Mouse (Mus musculus): Measurements from ENCODE around the gene Nectin2. TPM values are rescaled to one million over a fixed set of nuclear protein-coding genes. Genes with fewer than 3 reads are reported as not detected.

Gene Nectin2
- polyA plus RNA-seq, 1 experiment from 2014 or later: 131 TPM

- peaks cover 23% of the 10 kb centered on the region for H3K36me3 ChIP-seq (ENCODE audit: control insufficient read depth, insufficient read depth, low read length)
- 0 out of 2 replicates have a peak overlapping the region, but pooled peaks have one; percentile 6 for H3K4me3 ChIP-seq (ENCODE audit: low read length)
- WGBS: 42% methylated on average over 22 of the region's 24 CpGs
- H3K9ac ChIP-seq (ENCODE audit: low read length): peak overlapping the region; percentile 51
- peaks cover 30% of the 10 kb centered on the region for H3K4me1 ChIP-seq (replicated peaks; ENCODE audit: control insufficient read depth, insufficient read depth, low read length)
- peak; percentile 78 for ATAC-seq (ENCODE audit: low read depth)
- H3K4me2 ChIP-seq (ENCODE audit: low read depth, low read length): peak overlapping the region; percentile 34
- H3K27me3 ChIP-seq (ENCODE audit: control insufficient read depth, insufficient read depth, low read depth, low read length): no peaks in the 10 kb centered on the region
- no peaks in the 10 kb centered on the region for H3K9me3 ChIP-seq (ENCODE audit: control insufficient read depth, low read length)
- H3K27ac ChIP-seq (ENCODE audit: low read length): peak overlapping the region; percentile 77
Measured at GRCm38 (mm10) chr7:19755851-19756786, 5.8 kb upstream of the Nectin2 start.

DNA sequence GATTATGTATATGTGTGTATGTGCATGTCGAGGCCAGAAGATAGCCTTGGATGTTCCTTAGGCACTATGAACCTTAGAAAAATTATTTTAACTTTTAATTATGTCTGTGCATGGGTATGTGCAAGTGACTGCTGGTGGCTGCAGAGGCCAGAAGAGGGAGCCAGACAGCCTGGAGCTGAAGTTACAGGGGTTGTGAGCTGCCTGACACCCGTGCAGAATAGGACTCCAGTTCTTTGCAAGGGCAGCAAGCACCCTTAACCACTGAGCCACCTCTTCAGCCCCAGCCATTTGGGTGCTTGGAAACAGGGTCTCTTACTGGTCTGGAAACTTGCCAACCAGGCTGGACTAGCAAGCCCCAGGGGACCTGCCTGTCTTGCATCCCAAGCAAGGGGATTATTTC, 4.7 kb upstream of the Nectin2 start:
- WGBS: 92% methylated on average over 2 of the region's 2 CpGs
- Histone ChIP-seq H3K4me2 (ENCODE audit: low read depth, low read length) (no peak overlapping the region), H3K9ac (ENCODE audit: low read length) (no peak overlapping the region), H3K4me3 (ENCODE audit: low read length) (no peak overlapping the region), H3K9me3 (ENCODE audit: control insufficient read depth, low read length) (no peaks in the 10 kb centered on the region), H3K36me3 (ENCODE audit: control insufficient read depth, insufficient read depth, low read length) (peaks cover 23% of the 10 kb centered on the region), H3K27ac (ENCODE audit: low read length) (peak overlapping the region; percentile 77), H3K4me1 (replicated peaks; ENCODE audit: control insufficient read depth, insufficient read depth, low read length) (peaks cover 39% of the 10 kb centered on the region), H3K27me3 (ENCODE audit: control insufficient read depth, insufficient read depth, low read depth, low read length) (no peaks in the 10 kb centered on the region)
- no peak for ATAC-seq (ENCODE audit: low read depth)

DNA sequence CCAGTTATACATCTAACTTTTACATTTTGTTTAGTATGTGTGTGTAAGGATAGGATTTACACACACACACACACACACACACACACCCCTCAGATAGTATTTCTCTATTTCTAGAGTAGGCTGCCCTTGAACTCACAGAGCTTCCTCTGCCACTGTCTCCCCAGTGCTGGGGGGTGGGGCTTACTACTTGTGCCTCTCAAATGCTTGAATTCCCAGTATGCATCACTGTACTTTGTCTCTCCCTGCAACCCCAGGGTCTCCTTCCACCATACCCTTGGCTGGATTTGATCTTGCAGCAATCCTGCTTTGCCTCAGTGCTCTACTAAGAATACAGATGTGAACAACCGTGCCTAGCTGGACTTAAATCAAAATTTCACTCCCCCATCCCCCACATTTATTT, 3.8 kb upstream of the Nectin2 start:
- no peak overlapping the region for H3K4me3 ChIP-seq (ENCODE audit: low read length)

GRCm38 (mm10) chr7:19753587-19753986, 3.3 kb upstream of the Nectin2 start:
- Histone ChIP-seq H3K9me3 (ENCODE audit: control insufficient read depth, low read length) (no peaks in the 10 kb centered on the region), H3K36me3 (ENCODE audit: control insufficient read depth, insufficient read depth, low read length) (peaks cover 16% of the 10 kb centered on the region), H3K4me1 (replicated peaks; ENCODE audit: control insufficient read depth, insufficient read depth, low read length) (peaks cover 39% of the 10 kb centered on the region), H3K4me2 (ENCODE audit: low read depth, low read length) (no peak overlapping the region), H3K4me3 (ENCODE audit: low read length) (no peak overlapping the region), H3K9ac (ENCODE audit: low read length) (no peak overlapping the region; the same call in 1 of the 2 replicates), H3K27me3 (ENCODE audit: control insufficient read depth, insufficient read depth, low read depth, low read length) (no peaks in the 10 kb centered on the region), H3K27ac (ENCODE audit: low read length) (peak overlapping the region; percentile 83)
- ATAC-seq (ENCODE audit: low read depth): peak; percentile 34
- 35% methylated on average over 7 of the region's 7 CpGs for WGBS

More for the DNA sequence above, 3.8 kb upstream of the Nectin2 start:
- Histone ChIP-seq H3K4me1 (replicated peaks; ENCODE audit: control insufficient read depth, insufficient read depth, low read length) (peaks cover 39% of the 10 kb centered on the region), H3K27ac (ENCODE audit: low read length) (peak overlapping the region; percentile 83), H3K36me3 (ENCODE audit: control insufficient read depth, insufficient read depth, low read length) (peaks cover 21% of the 10 kb centered on the region), H3K9me3 (ENCODE audit: control insufficient read depth, low read length) (no peaks in the 10 kb centered on the region), H3K27me3 (ENCODE audit: control insufficient read depth, insufficient read depth, low read depth, low read length) (no peaks in the 10 kb centered on the region), H3K4me2 (ENCODE audit: low read depth, low read length) (no peak overlapping the region), H3K9ac (ENCODE audit: low read length) (no peak overlapping the region; the same call in 1 of the 2 replicates)
- 47% methylated on average over 1 of the region's 1 CpGs for WGBS
- ATAC-seq (ENCODE audit: low read depth): no peak

GRCm38 (mm10) chr7:19752652-19753051, 2.4 kb upstream of the Nectin2 start:
- no peaks in the 10 kb centered on the region for H3K27me3 ChIP-seq (ENCODE audit: control insufficient read depth, insufficient read depth, low read depth, low read length)
- H3K4me2 ChIP-seq (ENCODE audit: low read depth, low read length): no peak overlapping the region
- H3K4me3 ChIP-seq (ENCODE audit: low read length): no peak overlapping the region
- H3K4me1 ChIP-seq (replicated peaks; ENCODE audit: control insufficient read depth, insufficient read depth, low read length): peaks cover 43% of the 10 kb centered on the region
- 69% methylated on average over 8 of the region's 8 CpGs for WGBS
- H3K9me3 ChIP-seq (ENCODE audit: control insufficient read depth, low read length): no peaks in the 10 kb centered on the region
- peaks cover 6% of the 10 kb centered on the region for H3K36me3 ChIP-seq (ENCODE audit: control insufficient read depth, insufficient read depth, low read length)
- no peak for ATAC-seq (ENCODE audit: low read depth)
- no peak overlapping the region; the same call in 1 of the 2 replicates for H3K27ac ChIP-seq (ENCODE audit: low read length)
- H3K9ac ChIP-seq (ENCODE audit: low read length): no peak overlapping the region

DNA sequence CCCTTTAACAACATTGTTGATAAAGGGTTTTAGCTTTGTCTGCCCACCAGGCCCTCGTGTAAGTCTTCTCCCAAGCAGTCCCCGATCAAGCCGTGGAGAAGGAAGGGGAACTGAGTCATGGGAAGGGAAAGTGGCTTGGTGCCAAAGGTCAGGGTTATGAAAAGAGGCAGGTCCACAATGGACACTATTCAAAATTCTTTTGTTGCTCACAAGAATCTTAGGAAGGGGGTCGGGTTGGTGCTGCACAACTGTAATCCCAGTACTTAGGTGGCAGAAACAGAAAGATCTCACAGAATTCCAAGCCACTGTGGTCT, 744 bp upstream of the Nectin2 start:
- no peak for ATAC-seq (ENCODE audit: low read depth)
- Histone ChIP-seq H3K9me3 (ENCODE audit: control insufficient read depth, low read length) (no peaks in the 10 kb centered on the region), H3K27me3 (ENCODE audit: control insufficient read depth, insufficient read depth, low read depth, low read length) (no peaks in the 10 kb centered on the region), H3K4me2 (ENCODE audit: low read depth, low read length) (no peak overlapping the region), H3K27ac (ENCODE audit: low read length) (peak overlapping the region; percentile 94), H3K9ac (ENCODE audit: low read length) (no peak overlapping the region), H3K36me3 (ENCODE audit: control insufficient read depth, insufficient read depth, low read length) (0 out of 2 replicates have a peak, but pooled peaks cover 2% of the 10 kb centered on the region), H3K4me1 (replicated peaks; ENCODE audit: control insufficient read depth, insufficient read depth, low read length) (peaks cover 46% of the 10 kb centered on the region), H3K4me3 (ENCODE audit: low read length) (no peak overlapping the region)
- 28% methylated on average over 4 of the region's 4 CpGs for WGBS

DNA sequence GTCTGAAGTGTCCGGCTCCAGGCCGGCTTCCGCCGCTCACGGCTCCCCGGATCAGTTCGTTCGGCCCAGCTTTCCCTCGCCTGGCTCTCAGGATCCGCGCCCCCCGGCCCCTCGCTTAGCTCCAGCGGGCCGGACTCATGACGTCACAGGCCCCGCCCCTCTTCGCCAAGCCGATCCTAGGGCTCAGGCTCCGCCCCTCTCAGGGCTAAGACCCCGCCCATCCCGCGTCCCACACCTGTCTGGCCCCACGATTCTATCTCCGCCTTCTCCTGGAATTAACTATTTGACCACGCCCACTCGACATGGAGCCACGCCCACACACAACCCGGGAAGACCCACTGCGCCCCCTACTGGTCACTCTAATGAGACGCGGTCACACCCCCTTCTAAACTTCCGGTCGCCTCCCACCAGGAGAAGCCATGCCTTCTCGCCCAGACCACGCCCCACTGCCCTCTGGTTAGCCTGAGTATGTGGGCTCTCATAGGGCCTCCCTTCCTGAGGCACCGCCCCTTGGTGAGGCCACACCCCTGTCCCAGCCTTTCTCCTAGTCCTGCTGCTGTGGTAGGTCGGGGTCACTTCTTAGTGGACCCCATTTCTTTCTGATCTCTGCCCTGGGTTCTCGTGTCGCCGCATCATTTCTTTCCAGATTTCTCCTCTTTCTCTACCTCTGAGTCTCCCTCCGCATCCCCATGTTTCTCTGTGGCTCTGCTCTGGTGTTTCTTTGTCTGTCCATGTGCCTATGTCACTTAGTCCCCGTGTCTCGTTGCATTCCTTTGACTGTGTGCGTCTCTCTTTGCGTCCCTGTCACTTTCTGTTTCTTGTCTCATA, 680 bp downstream of the Nectin2 start:
- under 1% methylated on average over 44 of the region's 46 CpGs for WGBS
- H3K4me3 ChIP-seq (ENCODE audit: low read length): peak overlapping the region; percentile 79
- H3K4me1 ChIP-seq (replicated peaks; ENCODE audit: control insufficient read depth, insufficient read depth, low read length): peaks cover 46% of the 10 kb centered on the region
- ATAC-seq (ENCODE audit: low read depth): peak; percentile 93
- peak overlapping the region; percentile 93 for H3K9ac ChIP-seq (ENCODE audit: low read length)
- H3K4me2 ChIP-seq (ENCODE audit: low read depth, low read length): peak overlapping the region; percentile 83
- no peaks in the 10 kb centered on the region for H3K27me3 ChIP-seq (ENCODE audit: control insufficient read depth, insufficient read depth, low read depth, low read length)
- H3K27ac ChIP-seq (ENCODE audit: low read length): peak overlapping the region; percentile 94
- no peaks in the 10 kb centered on the region for H3K36me3 ChIP-seq (ENCODE audit: control insufficient read depth, insufficient read depth, low read length)
- no peaks in the 10 kb centered on the region for H3K9me3 ChIP-seq (ENCODE audit: control insufficient read depth, low read length)

DNA sequence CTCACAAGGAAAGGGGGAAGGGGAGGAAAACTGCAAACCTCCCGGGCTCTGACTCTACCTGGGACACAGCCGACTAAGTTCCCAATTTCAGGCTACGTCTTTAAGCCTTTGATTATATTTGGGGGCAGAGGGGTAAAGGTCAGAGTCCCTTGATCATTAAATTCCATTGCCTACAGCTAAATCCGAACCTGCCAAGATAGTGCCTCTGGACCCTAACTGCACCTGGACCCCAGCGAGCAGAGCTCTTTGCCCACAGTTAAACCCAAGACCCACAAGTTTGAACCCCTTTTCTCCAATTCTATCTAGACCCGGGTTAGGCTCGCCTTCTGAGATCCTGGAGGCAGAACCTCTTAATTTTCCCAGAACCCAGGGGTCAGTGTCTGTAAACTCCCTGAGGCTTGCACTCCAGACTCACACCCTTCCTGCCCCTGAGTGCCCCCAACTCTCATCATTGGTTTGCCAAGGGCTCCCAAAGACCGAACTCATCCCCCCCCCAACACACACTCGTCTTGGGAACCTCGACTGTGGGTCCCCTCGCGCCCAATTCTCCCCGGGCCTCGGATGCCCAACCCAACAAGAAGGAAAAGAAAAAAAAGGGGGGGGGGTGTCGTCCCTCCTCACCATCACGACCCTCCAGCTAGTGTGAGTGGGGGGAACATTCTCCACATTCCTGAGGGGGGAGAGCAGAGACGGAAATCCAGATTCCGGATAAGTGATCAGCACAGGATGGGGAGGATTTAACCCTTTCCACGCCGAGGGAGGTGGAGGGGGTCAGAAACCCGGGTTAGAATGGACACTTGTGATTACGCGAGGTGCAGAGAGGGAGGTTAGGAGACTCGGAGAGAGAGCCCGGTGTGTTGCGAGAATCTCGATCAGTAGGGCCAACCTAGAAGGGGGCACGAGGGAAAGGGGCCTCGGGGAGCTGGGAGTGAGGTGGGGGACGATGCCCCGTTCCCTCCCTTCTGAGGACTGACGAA, 1.8 kb downstream of the Nectin2 start:
- peak overlapping the region; percentile 79 for H3K4me3 ChIP-seq (ENCODE audit: low read length)
- peak overlapping the region; percentile 86 for H3K27ac ChIP-seq (ENCODE audit: low read length)
- peaks cover 40% of the 10 kb centered on the region for H3K4me1 ChIP-seq (replicated peaks; ENCODE audit: control insufficient read depth, insufficient read depth, low read length)
- peak overlapping the region; percentile 63 for H3K4me2 ChIP-seq (ENCODE audit: low read depth, low read length)
- no peaks in the 10 kb centered on the region for H3K36me3 ChIP-seq (ENCODE audit: control insufficient read depth, insufficient read depth, low read length)
- ATAC-seq (ENCODE audit: low read depth): 0 out of 2 replicates have a peak, but pooled peaks have one; percentile 0
- peak overlapping the region; percentile 93 for H3K9ac ChIP-seq (ENCODE audit: low read length)
- no peaks in the 10 kb centered on the region for H3K27me3 ChIP-seq (ENCODE audit: control insufficient read depth, insufficient read depth, low read depth, low read length)
- WGBS: 0% methylated on average over 32 of the region's 32 CpGs
- no peaks in the 10 kb centered on the region for H3K9me3 ChIP-seq (ENCODE audit: control insufficient read depth, low read length)
